Mouse (Mus musculus) kidney, adult 2 months (tissue): Measurements from ENCODE around the gene Eps15l1.

ENCODE experiments used
- CTCF ChIP-seq: fragments of 200-500 bp; conservative IDR thresholded peaks from 2 replicates; pipeline ENCODE4 v1.5.1; 2011; ENCODE audit warnings: low read depth, mild to moderate bottlenecking, control low read depth, low read length, moderate library complexity, mixed read lengths; ENCODE audit not compliant: insufficient read depth, insufficient read length
- POLR2A ChIP-seq: fragments of 200-500 bp; IDR thresholded peaks from one replicate; pipeline ENCODE4 v1.6.1; 2011; ENCODE audit warnings: low read depth, low read length, control low read depth

- TF ChIP-seq CTCF (no peak), POLR2A (peak; percentile 35)
These were observed 57.8 kb downstream of the Eps15l1 start for GRCm38 (mm10) chr8:72363457-72363856.
